Mouse (Mus musculus): Measurements from ENCODE around the gene Anln.
"Not testable (repeated sequence)": the region's sequence is repeated elsewhere in the genome, so short reads cannot be mapped to it uniquely, and the experiment has no call there.

Gene Anln

DNA sequence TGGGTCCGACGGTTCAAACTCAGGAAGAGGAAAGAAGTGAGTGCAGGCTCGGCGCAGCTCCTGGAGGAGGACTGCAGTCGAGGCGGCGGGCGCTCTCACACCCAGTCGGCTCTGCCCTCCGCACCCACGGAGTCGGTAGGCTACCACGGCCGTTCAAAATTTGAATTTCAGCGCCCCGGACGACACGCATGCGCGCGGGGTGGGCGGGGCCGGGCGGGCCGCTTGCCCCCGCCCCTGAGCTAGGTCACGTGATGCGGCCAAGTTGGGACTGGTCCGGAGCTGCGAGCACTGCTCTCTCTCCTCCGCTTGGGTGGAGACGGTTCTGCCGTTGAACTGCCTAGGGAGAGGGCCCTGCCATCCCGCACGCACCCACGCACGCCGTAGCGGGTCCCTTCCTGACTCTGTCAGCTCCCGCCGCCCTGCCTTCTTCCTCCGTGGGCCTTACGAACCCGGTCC, at the start of gene Anln:
Anln (minus strand) TSS at position 168 of the 456 bp plus-strand sequence.
- peak; percentile 89 for DNase-seq (ENCODE audit: low spot score)

DNA sequence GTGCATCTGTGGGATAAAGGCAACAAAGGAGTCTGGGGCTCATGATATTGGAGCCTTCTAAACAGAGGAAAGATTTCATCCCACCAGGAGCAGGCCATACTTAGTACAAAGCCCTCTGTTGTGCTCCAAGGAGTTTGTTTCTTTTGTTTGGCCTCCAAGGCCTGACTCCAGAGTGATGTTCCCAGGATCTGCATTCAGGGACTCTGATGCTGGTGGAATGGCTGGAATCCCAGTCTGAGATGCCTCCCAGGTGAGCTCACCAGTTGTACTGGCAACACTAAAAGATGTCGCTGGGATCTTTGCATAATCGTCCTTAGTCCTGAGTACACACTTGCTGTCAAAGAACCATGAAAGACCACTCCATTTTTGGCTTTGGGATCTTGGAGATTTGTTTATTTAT, 45.1 kb upstream of the Anln start:
- DNase-seq (ENCODE audit: low spot score), result no peak

DNA sequence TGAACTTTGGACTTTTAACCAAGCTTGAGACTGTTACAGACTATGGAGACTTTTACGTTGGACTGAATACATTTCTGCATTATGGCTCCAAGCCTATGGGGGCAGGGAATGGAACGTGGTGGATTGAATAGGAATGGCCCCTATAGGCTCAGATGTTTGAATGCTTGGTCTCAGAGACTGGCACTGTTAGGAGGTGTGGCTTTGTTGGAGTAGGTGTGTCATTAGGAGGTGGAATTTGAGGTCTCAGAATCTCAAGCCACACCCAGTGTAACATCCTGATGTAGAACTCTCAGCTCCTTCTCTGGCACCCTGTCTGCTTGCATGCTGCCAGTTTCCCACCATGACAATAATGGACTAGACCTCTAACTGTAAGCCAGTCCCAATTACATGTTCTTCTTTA, 44.2 kb upstream of the Anln start:
- DNase-seq (ENCODE audit: low spot score), result no peak

DNA sequence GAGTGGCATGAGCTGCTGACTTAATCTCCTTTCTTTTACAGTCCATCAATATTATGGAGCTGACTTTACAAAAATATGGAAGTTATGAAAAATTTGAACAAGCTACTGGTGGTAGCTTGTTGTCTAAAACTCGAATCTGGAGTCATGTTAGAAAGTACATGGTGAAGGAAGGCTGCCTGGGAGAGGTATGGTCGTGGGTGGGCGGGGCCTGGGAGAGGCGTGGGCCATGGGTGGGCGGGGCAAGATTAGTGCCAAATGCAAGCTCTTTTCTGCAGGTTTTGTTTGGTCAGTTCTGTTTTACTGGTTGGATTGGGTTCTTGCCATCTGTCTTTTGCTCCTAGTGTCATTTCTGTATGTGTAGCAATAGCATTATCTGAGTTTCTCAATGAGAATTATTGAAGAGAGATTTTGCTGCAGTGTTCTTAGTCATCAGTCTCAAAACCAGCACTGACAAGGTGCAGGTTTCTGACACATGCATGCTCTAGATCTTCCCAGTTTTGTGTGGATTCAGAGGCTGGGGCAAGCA, 41.4 kb upstream of the Anln start:
- DNase-seq (ENCODE audit: low spot score), result no peak

DNA sequence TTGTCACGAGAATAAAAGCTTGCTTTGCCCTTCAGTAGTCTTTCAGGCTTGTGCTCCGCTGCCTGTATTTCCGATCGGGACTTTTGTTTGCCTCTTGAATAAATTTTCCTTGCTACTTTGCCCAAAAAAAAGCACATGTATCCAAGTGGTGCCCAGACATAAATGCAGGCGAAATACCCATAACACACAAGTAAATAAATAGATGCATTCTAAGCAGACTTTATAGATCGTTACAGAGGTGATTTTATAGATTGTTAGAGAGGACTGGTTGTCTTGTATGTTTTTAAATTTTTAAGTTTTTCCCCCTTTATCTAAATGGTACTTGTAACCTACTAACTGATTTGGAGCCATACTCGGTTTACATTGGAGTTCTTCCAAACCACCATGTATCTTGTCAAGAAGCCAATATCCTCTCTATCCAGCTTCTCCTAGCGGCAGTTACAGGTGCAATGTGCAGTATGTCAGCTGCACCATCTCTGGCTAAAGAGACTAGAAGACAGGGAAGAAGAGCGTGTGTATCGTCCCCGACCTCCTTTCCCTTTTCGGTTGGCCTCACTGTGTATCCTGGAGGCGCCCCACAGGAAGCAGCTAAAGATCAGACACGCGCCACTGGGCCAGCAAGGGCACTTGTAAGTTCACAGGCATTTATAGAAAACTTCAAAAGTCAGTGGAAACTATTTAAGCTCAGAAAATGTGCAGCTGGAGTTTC, 40.7 kb upstream of the Anln start:
- DNase-seq (ENCODE audit: low spot score), result peak; percentile 22

DNA sequence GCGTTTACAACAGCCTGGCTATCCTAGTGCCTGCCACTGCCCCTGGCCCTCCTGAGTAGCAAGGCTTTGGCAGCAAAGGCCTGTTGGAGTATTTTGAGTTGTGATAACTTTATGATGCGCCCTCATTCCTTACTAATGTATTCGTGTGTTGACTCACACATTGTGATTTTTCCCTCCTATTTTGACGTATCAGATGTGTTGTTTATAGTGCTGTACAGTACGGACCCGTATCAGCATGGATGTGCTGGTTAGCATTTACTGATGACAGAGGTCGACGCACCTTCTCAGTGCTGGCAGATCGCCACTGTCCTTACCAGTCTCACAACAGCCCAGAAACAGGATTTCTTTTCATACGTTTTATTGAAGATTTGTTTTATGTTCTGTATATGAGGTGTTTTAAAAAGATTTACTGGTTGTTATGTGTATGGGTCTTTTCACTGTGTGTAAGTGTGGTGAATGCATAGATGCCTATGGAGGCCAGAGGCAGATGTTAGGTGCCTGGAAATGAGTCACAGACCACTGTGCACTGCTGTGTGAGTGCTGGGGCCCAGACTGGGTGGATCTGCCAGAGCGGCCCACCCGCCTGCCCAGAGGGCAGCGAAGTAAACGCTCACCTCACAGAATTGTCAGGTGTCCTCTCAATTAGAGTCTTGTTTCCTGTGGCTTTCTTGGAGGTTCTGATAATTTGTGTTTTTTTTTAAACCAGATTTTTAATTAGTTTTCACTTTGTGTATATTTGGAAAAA, 39.9 kb upstream of the Anln start:
- DNase-seq (ENCODE audit: low spot score), result no peak

DNA sequence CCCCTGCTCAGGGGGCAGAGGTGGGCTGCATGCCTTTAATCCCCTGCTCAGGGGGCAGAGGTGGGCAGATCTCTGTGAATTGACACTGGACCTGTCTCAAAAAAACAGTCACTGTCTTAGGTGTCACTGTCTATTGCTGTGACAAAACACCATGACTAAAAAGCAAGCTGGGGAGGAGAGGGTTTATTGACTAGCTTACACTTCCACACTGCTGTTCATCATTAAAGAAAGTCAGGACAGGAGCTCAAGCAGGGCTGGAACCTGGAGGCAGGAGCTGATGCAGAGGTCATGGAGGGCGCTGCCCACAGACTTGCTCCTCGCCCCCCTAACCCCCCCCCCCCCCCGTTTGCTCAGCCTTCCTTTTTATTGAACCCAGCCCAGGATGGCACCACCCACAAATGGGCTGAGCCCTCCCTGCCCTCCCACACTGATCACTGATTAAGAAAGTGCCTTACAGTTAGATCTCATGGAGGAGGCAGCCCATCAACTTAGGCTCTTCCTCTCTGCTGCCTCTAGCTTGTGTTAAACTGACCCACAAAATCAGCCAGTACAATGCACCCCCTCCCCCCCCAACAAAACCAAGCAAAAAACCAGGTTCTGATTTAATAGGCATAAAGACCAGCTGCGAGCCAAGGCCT, 39.2 kb upstream of the Anln start:
- no peak for DNase-seq (ENCODE audit: low spot score)

DNA sequence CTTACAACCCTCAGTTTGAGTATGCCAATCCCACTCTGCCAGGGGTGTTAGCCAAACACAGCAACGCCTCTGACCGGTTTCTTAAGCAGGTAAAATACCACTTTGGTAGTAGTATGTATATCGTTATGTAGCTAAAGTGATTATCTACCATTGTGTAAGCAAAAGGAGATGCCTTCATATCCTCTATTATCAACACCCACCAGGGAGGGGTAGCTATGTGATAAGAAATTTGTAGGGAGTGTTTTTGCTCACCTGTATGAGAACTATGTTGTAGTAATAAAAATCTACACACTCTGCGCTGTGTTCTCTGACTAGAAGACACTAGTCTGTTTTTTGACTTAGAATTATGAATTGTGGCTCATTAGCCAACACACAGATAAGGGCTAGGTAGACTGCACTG, 35.7 kb upstream of the Anln start:
- DNase-seq (ENCODE audit: low spot score), result no peak

DNA sequence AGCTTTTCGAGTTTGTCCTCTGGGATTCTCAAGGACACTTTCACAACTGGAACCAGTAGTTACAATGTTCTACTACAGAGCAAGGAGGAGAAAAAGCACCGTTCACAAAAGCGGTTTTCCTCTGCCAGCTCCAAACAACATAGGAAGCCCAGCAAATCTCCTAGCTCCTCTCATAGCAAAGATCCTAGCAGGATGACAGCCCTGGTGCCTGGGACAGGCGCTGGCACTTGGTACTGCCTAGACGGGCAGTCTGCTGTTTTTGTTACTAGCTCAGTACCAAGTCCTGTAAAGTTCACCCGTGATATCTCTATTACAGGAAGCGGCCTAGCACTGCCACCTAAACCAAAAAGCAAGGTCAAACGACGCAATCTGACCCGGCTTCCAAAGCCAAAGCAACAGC, 35.2 kb upstream of the Anln start:
- no peak for DNase-seq (ENCODE audit: low spot score)

DNA sequence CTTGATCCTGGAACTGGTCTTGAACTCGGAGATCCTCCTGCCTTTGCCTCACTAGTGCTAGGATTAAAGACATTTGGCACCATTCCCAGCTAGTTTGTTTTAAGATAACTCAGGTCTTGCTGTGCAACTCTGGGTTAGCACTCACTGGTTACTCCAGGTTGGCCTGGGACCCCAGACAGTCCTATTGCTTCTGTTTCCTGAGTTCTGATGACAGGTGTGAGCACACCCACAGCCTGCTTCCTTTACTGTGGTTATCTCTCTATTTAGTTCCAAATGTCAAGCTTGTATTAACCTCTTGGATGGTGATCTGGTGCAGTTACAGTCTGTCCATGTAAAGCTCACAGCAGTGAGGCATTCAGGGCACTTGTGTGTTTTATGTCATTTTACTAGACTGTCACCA, 34.5 kb upstream of the Anln start:
- DNase-seq (ENCODE audit: low spot score), result no peak

DNA sequence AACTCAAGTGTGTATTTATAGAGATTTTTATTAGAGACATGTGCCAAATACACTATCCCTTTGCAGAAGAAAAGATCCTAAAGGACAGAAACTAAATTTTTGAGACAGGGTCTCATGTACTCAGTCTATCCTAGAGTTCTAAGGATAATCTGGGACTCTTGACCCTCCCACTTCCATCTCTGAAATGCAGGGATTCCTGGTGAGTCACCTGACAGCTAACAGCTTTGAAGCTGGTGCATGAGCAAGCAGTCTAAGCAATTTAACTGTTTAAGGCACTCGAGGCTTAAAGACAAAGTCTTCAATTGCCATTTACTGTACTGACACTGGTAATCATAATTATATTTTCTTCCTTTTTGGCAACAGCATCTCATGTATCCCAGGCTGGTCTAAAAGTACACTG, 33.6 kb upstream of the Anln start:
- DNase-seq (ENCODE audit: low spot score), result no peak

DNA sequence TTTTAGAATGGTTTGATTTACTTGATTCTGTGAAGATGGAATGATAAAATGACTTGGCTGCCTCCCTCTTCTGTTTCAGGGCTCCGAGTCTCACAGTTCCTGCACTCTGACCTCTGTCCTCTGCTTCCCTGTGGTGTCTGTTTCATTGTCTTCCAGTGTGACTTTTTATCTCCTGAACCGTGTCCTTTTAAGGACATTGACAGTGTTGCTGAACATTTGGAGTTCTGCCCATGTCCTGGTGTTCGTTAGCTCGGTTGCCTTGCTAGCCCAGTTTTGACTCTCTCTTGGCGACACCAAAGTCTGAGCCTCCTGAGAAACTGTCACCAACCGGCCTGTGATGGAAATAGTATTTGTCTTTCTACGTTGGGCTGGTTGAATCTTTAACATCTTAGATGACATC, 31.5 kb upstream of the Anln start:
- DNase-seq (ENCODE audit: low spot score), result no peak

DNA sequence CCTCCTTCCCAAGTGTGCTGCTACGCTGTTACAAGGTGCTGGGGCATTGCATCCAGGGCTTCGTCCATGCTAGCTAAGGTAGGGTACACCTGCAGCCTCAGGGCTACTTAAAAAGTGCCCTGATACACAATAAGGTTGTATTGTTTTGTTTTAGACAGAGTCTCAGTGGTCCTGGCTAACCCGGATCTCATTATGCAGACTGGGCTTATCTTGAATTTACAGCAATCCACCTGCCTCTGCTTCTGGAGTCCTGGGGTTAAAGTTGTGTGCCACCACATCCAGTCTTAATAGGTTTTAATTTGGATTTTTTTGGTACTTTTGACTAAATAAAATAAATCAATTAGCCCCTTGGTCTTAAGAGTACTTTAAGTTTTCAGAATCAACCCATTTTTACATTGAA, 30.9 kb upstream of the Anln start:
- DNase-seq (ENCODE audit: low spot score), result no peak

DNA sequence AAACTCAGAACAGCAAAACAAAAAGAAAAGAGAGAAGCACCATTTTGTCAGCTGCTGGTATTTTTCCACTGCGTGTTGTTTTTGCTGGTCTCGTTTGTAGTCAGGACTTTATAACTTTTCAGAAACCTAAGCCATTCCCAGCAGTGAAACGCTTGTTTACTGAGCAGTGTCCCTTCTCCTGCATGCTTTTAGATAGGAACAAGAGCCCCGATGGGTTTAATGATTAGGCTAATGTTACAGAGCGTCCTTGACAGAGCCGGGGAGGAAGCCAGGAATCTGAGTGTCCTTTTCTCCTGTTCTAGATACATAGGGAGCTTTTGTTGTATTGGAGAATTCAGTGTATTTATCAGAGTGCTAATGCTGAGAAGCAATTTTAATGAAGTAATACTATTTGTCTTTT, 28.6 kb upstream of the Anln start:
- DNase-seq (ENCODE audit: low spot score), result no peak

DNA sequence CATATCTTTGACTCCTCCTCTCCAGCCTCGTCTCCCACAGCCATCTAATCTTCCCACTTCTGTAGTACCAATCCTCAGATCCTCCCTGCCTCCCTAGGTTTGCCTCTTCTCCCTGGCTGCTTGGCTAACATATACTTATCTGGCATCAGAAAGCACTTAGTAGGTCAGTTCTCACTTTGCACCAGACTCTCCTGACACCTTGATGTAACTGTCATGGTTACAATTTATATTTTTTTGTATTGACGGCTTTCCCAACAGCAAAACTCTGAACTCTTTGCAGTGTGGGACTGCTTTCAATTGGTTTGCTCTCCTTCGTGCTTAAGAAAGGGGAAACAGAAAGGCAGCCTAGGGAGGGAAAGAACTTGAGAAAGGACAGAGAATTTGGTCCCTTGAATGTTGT, 27.2 kb upstream of the Anln start:
- no peak for DNase-seq (ENCODE audit: low spot score)

DNA sequence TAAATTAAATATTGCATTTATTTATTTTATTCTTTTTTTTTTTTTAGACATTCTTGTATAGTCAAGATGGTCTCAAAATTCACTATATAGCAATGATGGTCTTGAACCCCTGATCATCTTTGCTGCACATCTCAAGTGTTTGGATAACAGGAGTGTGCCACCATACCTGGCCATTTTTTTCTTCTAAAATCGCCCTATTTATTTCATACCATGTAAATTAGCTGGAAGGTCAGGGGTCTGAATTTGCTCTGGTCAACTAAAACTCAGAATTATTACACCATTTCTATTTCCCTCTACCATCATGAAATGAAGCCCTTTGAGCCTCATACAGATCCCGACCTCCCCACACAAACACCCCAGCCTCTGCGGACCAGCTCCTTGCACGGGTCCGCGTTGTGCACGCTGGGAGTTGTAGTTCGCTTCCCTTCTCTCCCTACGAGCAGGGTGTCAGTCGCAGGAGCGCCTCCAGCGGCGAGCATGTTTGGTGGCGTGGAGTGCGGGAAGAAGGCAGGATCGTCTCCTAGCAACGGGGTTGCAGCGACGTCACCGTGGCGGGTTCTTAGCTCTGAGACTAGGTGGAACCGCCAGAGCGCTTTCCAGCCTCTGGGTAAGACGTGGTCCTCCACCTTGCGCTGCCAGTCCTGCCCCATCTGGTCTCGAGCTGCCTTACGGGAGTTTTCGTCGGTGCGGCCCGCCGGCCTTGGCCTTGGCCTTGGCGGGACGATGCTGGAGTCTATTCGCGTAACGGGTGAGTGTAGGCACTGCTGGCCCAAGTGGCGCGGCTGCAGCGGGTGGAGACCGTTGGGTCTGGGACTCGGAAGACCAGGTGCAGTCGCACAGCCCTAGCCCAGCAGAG, 22.2 kb upstream of the Anln start, which contains the start of gene 9530077C05Rik:
9530077C05Rik (plus strand) TSS at position 512 of the 856 bp plus-strand sequence.
- peak; percentile 95 for DNase-seq (ENCODE audit: low spot score)

DNA sequence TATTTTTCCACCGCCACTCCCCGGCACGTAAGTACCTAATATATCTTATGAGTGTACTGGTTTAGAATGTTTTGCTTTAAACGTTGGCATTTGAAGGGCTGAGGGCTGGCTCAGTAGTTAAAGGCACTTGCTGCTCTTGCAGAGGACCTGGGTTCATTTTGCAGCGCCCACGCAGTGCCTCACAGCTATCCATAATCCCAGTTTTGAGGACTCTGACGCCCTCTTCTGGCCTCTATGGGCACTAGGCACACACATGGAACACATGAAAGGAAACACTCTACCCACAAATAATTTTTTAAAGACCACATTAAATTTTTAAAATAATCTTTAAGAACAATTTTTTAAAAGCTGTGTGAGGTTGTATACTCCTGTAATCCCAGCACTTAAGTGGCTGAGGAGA, 20.5 kb upstream of the Anln start:
- no peak for DNase-seq (ENCODE audit: low spot score)

DNA sequence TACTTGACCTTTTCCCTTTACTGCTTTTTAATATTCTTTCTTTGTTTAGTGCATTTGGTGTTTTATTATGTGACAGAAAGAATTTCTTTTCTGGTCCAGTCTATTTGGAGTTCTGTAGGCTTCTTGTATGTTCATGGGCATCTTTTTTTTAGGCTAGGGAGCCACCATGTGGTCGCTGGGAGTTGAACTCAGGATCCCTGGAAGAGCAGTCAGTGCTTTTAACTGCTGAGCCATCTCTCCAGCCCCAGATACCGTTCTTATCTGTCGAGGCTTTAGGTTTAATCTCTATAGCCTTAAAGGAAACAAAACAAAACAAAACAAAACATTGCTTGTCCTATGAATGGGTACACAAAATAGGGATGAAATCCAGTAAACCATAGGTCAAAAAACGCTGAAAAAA, 19.4 kb upstream of the Anln start:
- not testable (repeated sequence) for DNase-seq (ENCODE audit: low spot score)

DNA sequence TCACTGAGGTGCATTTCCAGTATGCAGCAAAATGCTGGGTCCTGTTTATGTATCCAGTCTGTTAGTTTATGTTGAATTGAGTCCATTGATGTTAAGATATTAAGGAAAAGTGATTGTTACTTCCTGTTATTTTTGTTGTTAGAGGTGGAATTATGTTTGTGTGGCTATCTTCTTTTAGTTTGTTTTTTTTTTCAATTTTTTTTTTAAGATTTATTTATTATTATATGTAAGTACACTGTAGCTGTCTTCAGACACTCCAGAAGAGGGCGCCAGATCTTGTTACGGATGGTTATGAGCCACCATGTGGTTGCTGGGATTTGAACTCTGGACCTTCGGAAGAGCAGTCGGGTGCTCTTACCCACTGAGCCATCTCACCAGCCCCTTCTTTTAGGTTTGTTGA, 18.6 kb upstream of the Anln start:
- not testable (repeated sequence) for DNase-seq (ENCODE audit: low spot score)

DNA sequence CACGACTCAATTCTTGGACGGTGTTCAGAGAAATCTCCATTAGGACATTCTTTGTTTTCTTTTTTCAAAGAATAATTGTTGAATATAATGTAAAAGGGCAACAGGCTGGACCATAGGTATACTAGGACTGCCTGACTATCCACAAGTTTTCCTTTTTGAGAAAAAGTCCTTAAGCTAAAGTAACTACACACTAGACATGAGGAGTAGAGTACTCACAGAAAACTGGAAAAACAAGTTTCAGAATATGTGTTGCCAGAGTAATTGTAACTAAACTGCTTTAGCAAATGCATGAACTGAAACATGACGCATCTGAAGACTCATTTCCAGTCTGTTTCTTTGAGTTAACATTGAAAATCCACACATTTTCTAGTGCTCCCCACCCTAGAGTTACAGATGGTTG, 16.4 kb upstream of the Anln start:
- DNase-seq (ENCODE audit: low spot score), result no peak

DNA sequence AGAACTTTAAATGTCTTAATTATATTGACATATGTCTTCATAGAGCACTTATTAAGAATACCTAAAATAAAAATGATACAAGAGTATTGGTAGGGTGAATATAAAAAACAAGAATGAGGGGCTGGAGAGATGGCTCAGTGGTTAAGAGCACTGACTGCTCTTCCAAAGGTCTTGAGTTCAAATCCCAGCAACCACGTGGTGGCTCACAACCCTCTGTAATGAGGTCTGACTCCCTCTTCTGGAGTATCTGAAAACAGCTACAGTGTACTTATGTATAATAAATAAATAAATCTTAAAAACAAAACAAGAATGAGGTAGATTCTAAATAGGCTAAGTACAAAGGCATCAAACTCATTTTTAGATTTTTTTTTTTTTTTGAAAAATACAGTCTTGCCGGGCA, 14.5 kb upstream of the Anln start:
- not testable (repeated sequence) for DNase-seq (ENCODE audit: low spot score)

DNA sequence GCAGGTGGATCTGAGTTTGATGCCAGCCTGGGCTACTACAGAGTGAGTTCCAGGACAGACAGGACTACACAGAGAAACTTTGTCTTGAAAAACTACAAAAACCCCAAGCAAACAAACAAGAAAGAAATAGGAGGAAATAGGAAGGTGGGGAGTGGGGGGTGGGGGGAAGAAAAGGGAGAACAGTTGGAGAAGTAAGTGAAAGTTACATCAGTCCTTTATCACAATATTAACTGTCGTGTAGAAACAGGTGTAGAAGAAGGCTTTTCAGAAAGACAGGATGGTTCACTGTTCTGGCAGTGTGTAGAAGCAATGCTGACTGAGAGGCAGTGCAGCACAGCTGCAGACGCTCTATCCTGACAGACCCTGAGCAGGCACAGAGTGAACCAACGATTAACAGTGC, 14.0 kb upstream of the Anln start:
- DNase-seq (ENCODE audit: low spot score), result no peak
